Mouse (Mus musculus): Measurements from ENCODE around the gene Arhgap17. TPM values are rescaled to one million over a fixed set of nuclear protein-coding genes. Genes with fewer than 3 reads are reported as not detected.
A peak's percentile ranks its signal among the peaks of the same experiment; 100 is the strongest.

Arhgap17 gene
- polyA plus RNA-seq, 1 experiment from 2014 or later, result 26.1 TPM

DNA sequence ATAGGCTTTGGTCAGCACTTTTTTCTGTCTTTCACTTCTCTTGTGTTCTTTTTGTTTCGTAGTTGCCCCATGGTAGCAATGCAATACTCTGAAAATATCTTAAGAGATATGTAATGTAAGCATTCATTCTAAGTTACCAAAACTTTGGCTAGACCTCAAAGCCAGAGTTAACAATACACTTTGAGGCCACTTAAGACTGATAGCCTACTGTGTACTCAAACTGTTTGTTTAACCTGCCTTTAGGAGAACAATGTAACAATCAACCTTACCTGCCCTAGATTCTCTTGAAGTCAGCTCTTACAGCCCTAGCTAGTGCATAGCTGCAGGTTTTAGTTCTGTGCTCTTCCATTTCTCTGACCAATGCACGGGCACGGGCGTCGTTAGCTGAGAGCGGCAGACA lies 24.6 kb upstream of the Arhgap17 start:
- H3K9me3 ChIP-seq (ENCODE audit: low read depth, low read length), result no peaks in the 10 kb centered on the region
- ATAC-seq (ENCODE audit: insufficient read depth), result no peak
- no peak for DNase-seq
- H3K9ac ChIP-seq, result no peak overlapping the region
- H3K36me3 ChIP-seq (ENCODE audit: insufficient read depth), result 0 out of 2 replicates have a peak, but pooled peaks cover 4% of the 10 kb centered on the region
- H3K4me2 ChIP-seq, result no peak overlapping the region
- H3K4me1 ChIP-seq (ENCODE audit: insufficient read depth), result no peaks in the 10 kb centered on the region
- H3K27ac ChIP-seq (ENCODE audit: low read depth), result no peak overlapping the region
- H3K27me3 ChIP-seq (ENCODE audit: insufficient read depth, low read length), result no peaks in the 10 kb centered on the region
- TF ChIP-seq CTCF (IDR thresholded peaks at IDR 0.05; ENCODE audit: low read depth), result no peak
- 66% methylated on average over 6 of the region's 6 CpGs for WGBS
- H3K4me3 ChIP-seq (ENCODE audit: low read depth, low read length), result no peak overlapping the region

DNA sequence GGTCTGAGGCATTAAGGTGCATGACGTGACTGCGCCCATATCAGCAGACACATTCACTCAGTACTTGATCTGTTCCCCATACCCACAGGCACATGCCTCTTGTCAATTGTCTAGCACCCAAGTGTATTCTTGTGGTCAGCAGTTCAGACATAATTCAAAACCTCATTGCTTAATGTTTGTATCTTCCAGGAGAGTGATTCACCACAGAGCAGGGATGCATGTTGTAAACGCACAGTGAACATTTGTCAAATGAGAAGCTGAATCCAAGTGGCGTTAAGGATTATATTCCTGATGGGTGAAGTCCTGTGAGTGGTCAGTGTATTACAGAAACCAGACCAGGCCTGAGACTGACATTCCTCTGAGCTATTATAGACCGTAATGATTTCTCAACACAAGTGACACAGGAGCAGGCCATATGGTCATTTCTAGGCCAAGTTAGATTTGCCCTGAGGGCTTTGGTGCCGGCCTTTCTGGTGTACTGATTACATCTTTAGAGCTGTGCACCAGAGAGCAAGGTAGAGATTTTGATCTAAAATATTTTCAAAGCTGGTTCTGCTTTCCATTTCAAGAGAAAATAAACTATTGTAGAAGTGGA lies 20.1 kb upstream of the Arhgap17 start:
- ATAC-seq (ENCODE audit: insufficient read depth), result no peak
- 82% methylated on average over 6 of the region's 6 CpGs for WGBS
- Histone ChIP-seq H3K9ac (no peak overlapping the region), H3K4me2 (no peak overlapping the region), H3K36me3 (ENCODE audit: insufficient read depth) (peaks cover 4% of the 10 kb centered on the region; the same call in 1 of the 2 replicates), H3K27ac (ENCODE audit: low read depth) (no peak overlapping the region), H3K4me3 (ENCODE audit: low read depth, low read length) (no peak overlapping the region), H3K27me3 (ENCODE audit: insufficient read depth, low read length) (no peaks in the 10 kb centered on the region), H3K9me3 (ENCODE audit: low read depth, low read length) (no peaks in the 10 kb centered on the region), H3K4me1 (ENCODE audit: insufficient read depth) (no peaks in the 10 kb centered on the region)
- DNase-seq, result no peak
- TF ChIP-seq CTCF (IDR thresholded peaks at IDR 0.05; ENCODE audit: low read depth), result no peak

DNA sequence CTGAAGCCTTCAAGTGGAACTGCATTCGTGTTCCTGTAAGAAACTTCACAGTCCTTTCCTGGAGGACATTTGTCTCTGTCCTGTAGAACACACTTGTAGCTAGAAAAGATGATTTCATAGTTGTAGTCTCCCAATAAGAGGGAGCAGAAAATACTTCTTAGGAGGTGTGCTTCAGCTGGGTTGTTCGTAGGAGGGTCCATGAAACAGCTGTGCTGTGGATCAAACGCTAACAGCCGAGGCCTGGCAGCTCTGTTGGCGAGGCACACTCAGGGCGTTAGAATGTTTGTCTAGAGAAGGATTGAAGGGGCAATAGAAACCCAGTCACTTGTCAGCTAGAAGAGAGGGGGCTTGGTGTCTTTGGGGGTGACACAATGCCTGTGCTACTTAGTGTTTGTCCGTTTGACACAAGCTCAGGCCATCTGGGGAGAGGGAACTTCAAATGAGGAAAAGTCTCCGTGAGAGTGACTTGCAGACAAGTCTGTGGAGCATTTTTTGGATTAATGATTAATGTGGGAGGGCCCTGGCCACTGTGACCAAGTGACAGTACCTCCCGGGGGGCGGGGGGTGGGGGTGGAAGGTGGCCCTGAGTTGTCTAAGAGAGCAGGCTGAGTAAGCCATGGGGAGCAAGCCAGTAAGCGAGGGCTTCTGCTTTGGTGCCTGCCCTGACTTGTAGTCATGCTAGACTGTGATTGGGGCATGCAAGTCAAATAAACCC lies 16.1 kb upstream of the Arhgap17 start:
- H3K4me1 ChIP-seq (ENCODE audit: insufficient read depth), result no peaks in the 10 kb centered on the region
- TF ChIP-seq CTCF (IDR thresholded peaks at IDR 0.05; ENCODE audit: low read depth), result no peak
- H3K27ac ChIP-seq (ENCODE audit: low read depth), result peak overlapping the region; percentile 47; the same call in 1 of the 2 replicates
- 49% methylated on average over 11 of the region's 11 CpGs for WGBS
- no peak overlapping the region for H3K4me3 ChIP-seq (ENCODE audit: low read depth, low read length)
- H3K4me2 ChIP-seq, result no peak overlapping the region
- H3K36me3 ChIP-seq (ENCODE audit: insufficient read depth), result no peaks in the 10 kb centered on the region; the same call in 1 of the 2 replicates
- no peak overlapping the region for H3K9ac ChIP-seq
- no peaks in the 10 kb centered on the region for H3K27me3 ChIP-seq (ENCODE audit: insufficient read depth, low read length)
- ATAC-seq (ENCODE audit: insufficient read depth), result peak; percentile 63; the same call in 1 of the 2 replicates
- peak; percentile 25 for DNase-seq
- no peaks in the 10 kb centered on the region for H3K9me3 ChIP-seq (ENCODE audit: low read depth, low read length)

- H3K27ac ChIP-seq (ENCODE audit: low read depth), result 0 out of 2 replicates have a peak overlapping the region, but pooled peaks have one; percentile 13
- 3% methylated on average over 41 of the region's 41 CpGs for WGBS
Measured at GRCm38 (mm10) chr7:123377443-123378400, 8.0 kb upstream of the Arhgap17 start.

DNA sequence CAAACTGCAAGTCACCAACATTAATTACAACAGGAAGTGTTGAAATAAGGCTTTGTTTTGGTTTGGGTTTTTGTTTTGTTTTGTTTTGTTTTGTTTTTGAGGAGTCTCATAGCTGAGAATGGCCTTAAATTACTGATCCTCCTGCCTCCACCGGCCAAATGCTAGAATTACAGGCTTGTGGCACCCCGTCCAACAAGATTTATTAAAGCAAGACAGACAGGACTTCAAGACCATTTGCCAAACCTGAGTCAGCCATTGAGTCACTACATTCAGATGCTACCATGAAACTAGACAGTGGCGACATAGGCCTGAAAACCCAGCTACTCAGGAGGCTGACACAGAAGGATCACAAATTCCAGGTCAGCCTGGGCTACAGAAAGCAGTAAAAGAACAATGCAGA lies 1.8 kb upstream of the Arhgap17 start:
- DNase-seq (peak; percentile 12), ATAC-seq (ENCODE audit: insufficient read depth) (no peak)
- H3K27ac ChIP-seq (ENCODE audit: low read depth), result no peak overlapping the region
- 63% methylated on average over 3 of the region's 3 CpGs for WGBS
- H3K4me2 ChIP-seq, result no peak overlapping the region
- H3K4me3 ChIP-seq (ENCODE audit: low read depth, low read length), result no peak overlapping the region
- H3K36me3 ChIP-seq (ENCODE audit: insufficient read depth), result no peaks in the 10 kb centered on the region
- H3K9ac ChIP-seq, result no peak overlapping the region
- no peaks in the 10 kb centered on the region for H3K9me3 ChIP-seq (ENCODE audit: low read depth, low read length)
- H3K4me1 ChIP-seq (ENCODE audit: insufficient read depth), result peaks cover 6% of the 10 kb centered on the region; the same call in 1 of the 2 replicates
- no peaks in the 10 kb centered on the region for H3K27me3 ChIP-seq (ENCODE audit: insufficient read depth, low read length)
- peak; percentile 29 for TF ChIP-seq CTCF (IDR thresholded peaks at IDR 0.05; ENCODE audit: low read depth)

More at GRCm38 (mm10) chr7:123377443-123378400, 8.0 kb upstream of the Arhgap17 start:
- TF ChIP-seq CTCF (IDR thresholded peaks at IDR 0.05; ENCODE audit: low read depth), result no peak
- Histone ChIP-seq H3K9ac (peak overlapping the region; percentile 76), H3K4me3 (ENCODE audit: low read depth, low read length) (peak overlapping the region; percentile 75), H3K27me3 (ENCODE audit: insufficient read depth, low read length) (no peaks in the 10 kb centered on the region), H3K9me3 (ENCODE audit: low read depth, low read length) (no peaks in the 10 kb centered on the region), H3K4me2 (peak overlapping the region; percentile 90), H3K4me1 (ENCODE audit: insufficient read depth) (peaks cover 4% of the 10 kb centered on the region; the same call in 1 of the 2 replicates), H3K36me3 (ENCODE audit: insufficient read depth) (no peaks in the 10 kb centered on the region)
- peak; percentile 100 for ATAC-seq (ENCODE audit: insufficient read depth)
- DNase-seq, result peak; percentile 98

- TF ChIP-seq CTCF (IDR thresholded peaks at IDR 0.05; ENCODE audit: low read depth), result no peak
- ATAC-seq (ENCODE audit: insufficient read depth) (no peak), DNase-seq (no peak)
- Histone ChIP-seq H3K9ac (peak overlapping the region; percentile 88), H3K36me3 (ENCODE audit: insufficient read depth) (no peaks in the 10 kb centered on the region), H3K4me3 (ENCODE audit: low read depth, low read length) (peak overlapping the region; percentile 85), H3K9me3 (ENCODE audit: low read depth, low read length) (no peaks in the 10 kb centered on the region), H3K4me1 (ENCODE audit: insufficient read depth) (peaks cover 6% of the 10 kb centered on the region; the same call in 1 of the 2 replicates), H3K27ac (ENCODE audit: low read depth) (no peak overlapping the region), H3K4me2 (peak overlapping the region; percentile 87), H3K27me3 (ENCODE audit: insufficient read depth, low read length) (no peaks in the 10 kb centered on the region)
- WGBS, result 47% methylated on average over 9 of the region's 9 CpGs
Measured at GRCm38 (mm10) chr7:123370700-123371099, 985 bp upstream of the Arhgap17 start.
